Mouse (Mus musculus) Muller cell, postnatal 12 days (primary cell): ENCODE data around the gene Spatc1l.

Source experiments
- DNase-seq: peaks from one replicate; pipeline ENCODE4 v3.0.0-alpha.2; 2015; ENCODE audit errors: inconsistent ontology term

Gene Spatc1l

GRCm38 (mm10) chr10:76561972-76562371, at the start of gene Spatc1l:
Gene Spatc1l (plus strand): TSS chr10:76562272.
- no peak for DNase-seq

- peak; percentile 68 for DNase-seq
Measured at GRCm38 (mm10) chr10:76512965-76513583, 49.0 kb upstream of the Spatc1l start.

GRCm38 (mm10) chr10:76530922-76531321, 31.1 kb upstream of the Spatc1l start:
- DNase-seq = no peak

GRCm38 (mm10) chr10:76531375-76531774, 30.7 kb upstream of the Spatc1l start, which contains the start of gene Lss:
Gene Lss (plus strand): TSS chr10:76531588.
- DNase-seq = peak; percentile 98

GRCm38 (mm10) chr10:76531828-76532227, 30.2 kb upstream of the Spatc1l start:
- no peak for DNase-seq

- DNase-seq = no peak
Measured at GRCm38 (mm10) chr10:76535526-76535925, 26.5 kb upstream of the Spatc1l start.

GRCm38 (mm10) chr10:76537619-76538018, 24.5 kb upstream of the Spatc1l start:
- no peak for DNase-seq

GRCm38 (mm10) chr10:76541336-76542085, 20.6 kb upstream of the Spatc1l start:
- no peak for DNase-seq

- DNase-seq = no peak
Measured at GRCm38 (mm10) chr10:76542636-76543375, 19.3 kb upstream of the Spatc1l start.

- DNase-seq = no peak
Measured at GRCm38 (mm10) chr10:76546566-76546965, 15.5 kb upstream of the Spatc1l start.

- DNase-seq = no peak
Measured at GRCm38 (mm10) chr10:76548218-76548617, 13.9 kb upstream of the Spatc1l start.

GRCm38 (mm10) chr10:76550458-76550857, 11.6 kb upstream of the Spatc1l start:
- no peak for DNase-seq

- no peak for DNase-seq
Measured at GRCm38 (mm10) chr10:76551556-76551955, 10.5 kb upstream of the Spatc1l start.

GRCm38 (mm10) chr10:76554061-76554460, 8.0 kb upstream of the Spatc1l start:
- DNase-seq = no peak

- no peak for DNase-seq
Measured at GRCm38 (mm10) chr10:76569996-76570685, 8.1 kb downstream of the Spatc1l start.

- no peak for DNase-seq
Measured at GRCm38 (mm10) chr10:76571070-76571469, 9.0 kb downstream of the Spatc1l start.

- peak; percentile 13 for DNase-seq
Measured at GRCm38 (mm10) chr10:76572151-76572550, 10.1 kb downstream of the Spatc1l start.

- DNase-seq = no peak
Measured at GRCm38 (mm10) chr10:76575374-76575773, 13.3 kb downstream of the Spatc1l start, which contains the start of gene Ftcd. Gene Ftcd (plus strand): TSS chr10:76575648.

- no peak for DNase-seq
Measured at GRCm38 (mm10) chr10:76576920-76577319, 14.8 kb downstream of the Spatc1l start.

- DNase-seq = no peak
Measured at GRCm38 (mm10) chr10:76584138-76584537, 22.1 kb downstream of the Spatc1l start.

GRCm38 (mm10) chr10:76586190-76586589, 24.1 kb downstream of the Spatc1l start:
- DNase-seq = no peak

GRCm38 (mm10) chr10:76590197-76590596, 28.1 kb downstream of the Spatc1l start:
- no peak for DNase-seq
